In genomic region chr13:57056786-57057185, GRCm38 (mm10) we compare ENCODE assay signal across 20 mouse cellular contexts.
A peak's percentile ranks its signal among the peaks of the same experiment; 100 is the strongest.
DNase-seq lines count a peak whose midpoint lies in the region; ATAC-seq lines count a peak whose summit lies in the region.
"Had no signal": no experiment of that assay in that cellular context is flagged by ENCODE, and none has a peak within 500 bp of the region (broad histone marks: within the 10 kb centered on the region; RNA-seq: fewer than 3 reads in every experiment).

No protein-coding gene starts in this region.

- H3K4me1 ChIP-seq in neural tube, embryonic 13.5 days (replicated peaks), result peaks cover 39% of the 10 kb centered on the region
- H3K4me1 ChIP-seq in midbrain, embryonic 15.5 days, result peaks cover 34% of the 10 kb centered on the region
- H3K4me1 ChIP-seq in kidney, embryonic 16.5 days (ENCODE audit: insufficient read depth, low read length), result peaks cover 6% of the 10 kb centered on the region
- H3K4me1 ChIP-seq: liver, embryonic 15.5 days had no signal

- intact Hi-C loops in heart, postnatal 25 days (cut with DNase I), result no loop called here

- H3K36me3 ChIP-seq in neural tube, embryonic 13.5 days, result no peaks in the 10 kb centered on the region
- no peaks in the 10 kb centered on the region for H3K36me3 ChIP-seq in midbrain, embryonic 15.5 days (replicated peaks)
- H3K36me3 ChIP-seq in kidney, embryonic 16.5 days (ENCODE audit: insufficient read depth, low read length), result no peaks in the 10 kb centered on the region
- H3K36me3 ChIP-seq: limb, embryonic 12.5 days; liver, embryonic 15.5 days; midbrain, embryonic 12.5 days; neural tube, embryonic 12.5 days had no signal

- DNase-seq in heart, adult 11 months, result peak; percentile 34
- no peak for DNase-seq in heart, postnatal 25 days (ENCODE audit: low spot score)
- DNase-seq in neural tube, embryonic 10.5 days (ENCODE audit: extremely low spot score, low spot score), result no peak
- DNase-seq in right cerebral cortex, postnatal 4 days, result peak; percentile 22
- no peak for DNase-seq in frontal cortex, postnatal 10 days (ENCODE audit: low spot score in 2 of 2)
- DNase-seq: cerebellum, adult 8-10 months; gastrocnemius, postnatal 36 days; heart, postnatal 4 days; kidney, adult 11 months; kidney, postnatal 36 days; lung, postnatal 14 days; thymus, adult 18-20 months had no signal

- no peaks in the 10 kb centered on the region for H3K27me3 ChIP-seq in neural tube, embryonic 13.5 days
- H3K27me3 ChIP-seq in midbrain, embryonic 15.5 days (replicated peaks), result no peaks in the 10 kb centered on the region
- no peaks in the 10 kb centered on the region for H3K27me3 ChIP-seq in kidney, embryonic 16.5 days (ENCODE audit: insufficient read depth, low read length)
- H3K27me3 ChIP-seq: limb, embryonic 12.5 days; liver, embryonic 15.5 days; midbrain, embryonic 12.5 days; neural tube, embryonic 12.5 days had no signal

- no peak for ATAC-seq in neural tube, embryonic 13.5 days (ENCODE audit: low read depth)
- peak; percentile 65 for ATAC-seq in midbrain, embryonic 15.5 days (replicated peaks)
- ATAC-seq in kidney, embryonic 16.5 days (ENCODE audit: low FRiP score, low TSS enrichment), result no peak

- H3K9ac ChIP-seq in neural tube, embryonic 13.5 days, result no peak overlapping the region
- H3K9ac ChIP-seq in midbrain, embryonic 15.5 days, result no peak overlapping the region
- no peak overlapping the region for H3K9ac ChIP-seq in kidney, embryonic 16.5 days (replicated peaks; ENCODE audit: low read length)
- H3K9ac ChIP-seq: limb, embryonic 12.5 days; liver, embryonic 15.5 days; midbrain, embryonic 12.5 days; neural tube, embryonic 12.5 days had no signal

- H3K9me3 ChIP-seq in neural tube, embryonic 13.5 days, result no peaks in the 10 kb centered on the region
- H3K9me3 ChIP-seq in midbrain, embryonic 15.5 days, result no peaks in the 10 kb centered on the region
- H3K9me3 ChIP-seq in kidney, embryonic 16.5 days (ENCODE audit: low read length), result no peaks in the 10 kb centered on the region
- H3K9me3 ChIP-seq: limb, embryonic 12.5 days; midbrain, embryonic 12.5 days; neural tube, embryonic 12.5 days had no signal

- no peak overlapping the region for H3K4me3 ChIP-seq in neural tube, embryonic 13.5 days
- no peak overlapping the region for H3K4me3 ChIP-seq in midbrain, embryonic 15.5 days
- H3K4me3 ChIP-seq in kidney, embryonic 16.5 days (ENCODE audit: low read length), result no peak overlapping the region
- H3K4me3 ChIP-seq: limb, embryonic 12.5 days; liver, embryonic 15.5 days; midbrain, embryonic 12.5 days; neural tube, embryonic 12.5 days had no signal

- peak overlapping the region; percentile 57 for H3K27ac ChIP-seq in neural tube, embryonic 13.5 days (replicated peaks)
- peak overlapping the region; percentile 44; the same call in 1 of the 2 replicates for H3K27ac ChIP-seq in midbrain, embryonic 15.5 days
- no peak overlapping the region for H3K27ac ChIP-seq in kidney, embryonic 16.5 days (ENCODE audit: low read length)
- H3K27ac ChIP-seq: limb, embryonic 12.5 days; liver, embryonic 15.5 days; midbrain, embryonic 12.5 days; neural tube, embryonic 12.5 days had no signal

- no peak overlapping the region for H3K4me2 ChIP-seq in neural tube, embryonic 13.5 days
- H3K4me2 ChIP-seq in midbrain, embryonic 15.5 days, result no peak overlapping the region
- no peak overlapping the region for H3K4me2 ChIP-seq in kidney, embryonic 16.5 days (replicated peaks; ENCODE audit: low read depth, low read length)
- H3K4me2 ChIP-seq: heart, embryonic 11.5 days; limb, embryonic 12.5 days; liver, embryonic 15.5 days; midbrain, embryonic 12.5 days; neural tube, embryonic 12.5 days had no signal

- 55% methylated on average over 15 of the region's 15 CpGs for WGBS in neural tube, embryonic 13.5 days
- 53% methylated on average over 15 of the region's 15 CpGs for WGBS in midbrain, embryonic 15.5 days
- 87% methylated on average over 15 of the region's 15 CpGs for WGBS in kidney, embryonic 16.5 days

Comparison
In these comparisons a context has a peak if more than half of its experiments do, and no peak if none do; other contexts are left out.
1. DNase-seq: peak in heart, adult 11 months (single experiment) and right cerebral cortex, postnatal 4 days (single experiment); none in heart, postnatal 25 days (single experiment), neural tube, embryonic 10.5 days (single experiment) and frontal cortex, postnatal 10 days (0 of 2).